Mouse (Mus musculus) cerebellum, adult 9-11 months (tissue): Measurements from ENCODE around the gene Tfap2d.

Experiments
- DNase-seq: peaks from one replicate; pipeline ENCODE4 v3.0.0; 2022

The Tfap2d gene

DNA sequence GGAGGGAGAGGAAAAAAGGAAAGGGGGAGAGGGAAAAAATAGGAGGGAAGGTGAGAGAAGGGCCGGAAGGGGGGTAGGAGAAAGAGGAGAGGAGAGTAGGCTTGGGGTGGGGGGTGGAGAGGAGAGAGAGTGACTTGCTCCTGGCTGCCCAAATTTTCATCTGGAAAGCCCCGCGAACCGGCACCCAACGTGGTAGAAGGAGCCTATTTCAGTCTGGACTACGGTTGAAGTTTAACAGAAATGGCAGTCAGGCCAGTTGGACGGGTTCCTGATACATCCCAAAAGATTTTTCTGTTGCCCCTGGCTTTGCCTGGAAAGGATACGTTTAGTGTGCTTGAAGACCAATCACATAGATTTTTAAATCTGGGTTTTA lies 108.2 kb downstream of the Tfap2d start:
- DNase-seq = no peak

DNA sequence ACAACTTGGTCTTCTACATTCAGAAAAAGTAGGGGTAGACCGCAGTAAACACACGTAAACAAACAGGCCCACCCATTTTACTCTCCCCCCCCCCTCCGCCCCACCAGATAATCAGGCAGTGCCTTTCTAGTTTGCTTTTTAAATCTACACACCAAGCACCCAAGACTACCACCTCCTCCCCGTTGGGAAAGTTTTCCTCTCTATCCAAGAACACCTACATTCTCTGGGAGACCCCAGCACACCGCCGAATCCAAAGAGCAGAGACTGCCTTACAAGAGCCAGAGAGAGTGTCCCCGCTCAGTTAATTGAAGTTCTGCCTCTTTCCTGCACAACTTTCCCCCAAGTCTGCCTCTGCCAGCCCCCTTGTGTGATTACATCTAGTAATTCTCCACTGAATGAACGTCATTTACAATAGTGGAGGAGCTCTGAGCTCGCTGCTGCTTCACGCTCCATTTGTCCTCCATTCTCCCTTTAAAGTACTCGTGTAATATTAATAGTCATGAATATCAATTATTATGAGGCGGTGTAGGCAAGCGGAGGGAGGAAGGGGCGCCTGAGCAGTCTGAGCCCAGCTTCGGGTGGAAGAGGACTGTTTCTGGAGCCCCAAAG lies 108.8 kb downstream of the Tfap2d start:
- no peak for DNase-seq

DNA sequence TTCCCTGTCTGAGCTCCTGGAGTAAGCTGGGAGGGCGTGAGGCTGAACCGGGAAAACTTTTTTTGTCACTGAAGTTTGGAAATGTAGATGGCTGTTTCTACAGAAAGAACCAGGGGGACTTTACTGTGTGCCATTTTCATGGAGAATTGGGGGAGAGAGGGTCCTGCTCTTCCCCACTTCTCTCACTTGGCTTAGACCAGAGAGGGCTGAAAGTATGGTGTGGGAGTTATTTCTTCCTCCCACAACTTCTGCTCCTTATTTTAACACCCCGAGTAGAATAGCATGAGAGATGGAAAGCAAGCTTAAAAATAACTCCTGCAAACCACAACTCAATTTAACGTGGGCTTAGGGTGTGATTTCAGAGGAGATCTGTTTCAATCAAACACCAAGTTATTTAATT lies 109.9 kb downstream of the Tfap2d start:
- no peak for DNase-seq

DNA sequence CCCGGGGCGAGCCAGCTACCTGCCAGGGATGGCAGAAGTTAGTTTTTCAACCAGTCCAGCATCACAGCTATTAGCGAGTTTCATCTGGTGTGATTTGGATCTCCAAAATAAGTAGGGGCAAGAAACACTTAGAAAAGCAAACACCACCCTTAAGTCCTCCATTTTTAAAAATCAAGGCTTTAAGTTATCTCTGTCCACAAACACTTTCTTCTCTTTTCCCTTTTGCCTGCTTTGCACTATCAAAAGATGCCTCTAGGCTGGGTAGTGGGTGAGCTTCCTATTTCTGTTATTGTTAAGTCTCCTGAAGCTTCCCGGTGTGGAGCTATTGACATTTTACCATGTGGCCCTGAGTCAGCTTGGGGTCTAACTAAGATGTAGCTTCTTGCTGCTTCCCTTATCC lies 110.3 kb downstream of the Tfap2d start:
- no peak for DNase-seq

DNA sequence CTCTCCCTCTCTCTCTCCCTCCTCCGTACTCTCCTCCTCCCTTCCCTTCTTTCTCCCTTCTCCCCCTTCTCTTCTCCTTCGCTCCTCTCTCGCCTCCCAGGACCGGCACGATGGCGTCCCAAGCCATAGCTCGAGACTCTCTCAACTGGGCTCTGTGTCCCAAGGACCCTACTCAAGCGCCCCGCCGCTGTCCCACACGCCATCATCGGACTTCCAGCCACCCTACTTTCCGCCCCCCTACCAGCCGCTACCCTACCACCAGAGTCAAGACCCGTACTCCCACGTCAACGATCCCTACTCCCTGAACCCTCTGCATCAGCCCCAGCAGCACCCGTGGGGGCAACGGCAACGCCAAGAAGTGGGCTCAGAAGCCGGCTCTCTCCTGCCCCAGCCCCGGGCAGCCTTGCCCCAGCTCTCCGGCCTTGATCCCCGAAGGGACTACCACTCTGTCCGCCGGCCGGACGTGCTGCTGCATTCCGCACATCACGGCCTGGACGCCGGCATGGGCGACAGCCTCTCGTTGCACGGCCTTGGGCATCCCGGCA lies 111.1 kb downstream of the Tfap2d start:
- DNase-seq = no peak
